Mouse (Mus musculus): ENCODE measurements around the gene Mrpl42.

- TF ChIP-seq CTCF (conservative IDR thresholded peaks at IDR 0.05; ENCODE audit: low read length) (no peak), POU5F1 (IDR thresholded peaks at IDR 0.05; ENCODE audit: borderline replicate concordance, low read length) (no peak; the same call in 1 of the 2 replicates), NANOG (IDR thresholded peaks at IDR 0.05; ENCODE audit: borderline replicate concordance, low read length) (peak; percentile 93)
Measured at GRCm38 (mm10) chr10:95456103-95456502, 45.6 kb downstream of the Mrpl42 start.

Measured in E14TG2a.4 (cell line).